Mouse (Mus musculus): ENCODE measurements around the gene Spem1.

GRCm38 (mm10) chr11:69784793-69785272, 37.1 kb downstream of the Spem1 start:
- TF ChIP-seq EP300 (IDR thresholded peaks at IDR 0.05; ENCODE audit: insufficient read depth, low read depth, low read length) (peak; percentile 85; the same call in 1 of the 2 replicates), POLR2A (IDR thresholded peaks at IDR 0.05; ENCODE audit: insufficient read depth, low read length) (peak; percentile 51)

Data from ES-Bruce4 (cell line).